Mouse (Mus musculus) CH12.LX (cell line): ENCODE measurements at regions not wholly inside any gene's neighbourhood (a gene's known extent, or its start where the extent isn't known, plus 50 kb on each side); places are given as distances from the start of the nearest gene placed in this dataset.

Experiments used
- BHLHE40 ChIP-seq: IDR thresholded peaks from 2 replicates; pipeline ENCODE4 v1.6.1; 2011; ENCODE audit warnings: mild to moderate bottlenecking, low read depth, low read length, improper control_type of control experiment
- CTCF ChIP-seq, 2 experiments: IDR thresholded peaks in 1 of 2; conservative IDR thresholded peaks in 1 of 2; 2 replicates each; pipeline ENCODE4 v1.5.1; 2011 to 2012; ENCODE audit warnings: low read depth in 2 of 2, low read length in 2 of 2, improper control_type of control experiment in 1 of 2, inconsistent platforms in 1 of 2, mild to moderate bottlenecking in 1 of 2, moderate library complexity in 1 of 2
- ELF1 ChIP-seq: IDR thresholded peaks from 2 replicates; pipeline ENCODE4 v1.6.1; 2014; ENCODE audit warnings: low read depth, mild to moderate bottlenecking, inconsistent platforms, low read length, improper control_type of control experiment
- EP300 ChIP-seq: IDR thresholded peaks from 2 replicates; pipeline ENCODE4 v1.6.1; 2011; ENCODE audit warnings: low read length, improper control_type of control experiment
- MXI1 ChIP-seq: IDR thresholded peaks from 2 replicates; pipeline ENCODE4 v1.6.1; 2011; ENCODE audit warnings: mild to moderate bottlenecking, low read depth, low read length, improper control_type of control experiment
- POLR2A ChIP-seq: IDR thresholded peaks from 2 replicates; pipeline ENCODE4 v1.6.1; 2011; ENCODE audit warnings: low read depth, mild to moderate bottlenecking, improper control_type of control experiment, low read length
- POLR2AphosphoS2 ChIP-seq: IDR thresholded peaks from 2 replicates; pipeline ENCODE4 v1.6.1; 2011; ENCODE audit warnings: low read depth, low read length, improper control_type of control experiment
- RAD21 ChIP-seq: IDR thresholded peaks from 2 replicates; pipeline ENCODE4 v1.6.1; 2011; ENCODE audit warnings: low read depth, mild to moderate bottlenecking, low read length, improper control_type of control experiment, moderate library complexity
- USF1 ChIP-seq: IDR thresholded peaks from 2 replicates; pipeline ENCODE4 v1.6.1; 2014; ENCODE audit warnings: low read depth, mild to moderate bottlenecking, inconsistent platforms, low read length, improper control_type of control experiment
- USF2 ChIP-seq: conservative IDR thresholded peaks from 2 replicates; pipeline ENCODE4 v1.6.1; 2011; ENCODE audit warnings: low read depth, low read length, improper control_type of control experiment
- ZC3H11A ChIP-seq: IDR thresholded peaks from 2 replicates; pipeline ENCODE4 v1.6.1; 2012; ENCODE audit warnings: low read depth, mild to moderate bottlenecking, inconsistent platforms, low read length, improper control_type of control experiment
- ZKSCAN1 ChIP-seq: IDR thresholded peaks from 2 replicates; pipeline ENCODE4 v1.6.1; 2012; ENCODE audit warnings: low read depth, inconsistent platforms, low read length, improper control_type of control experiment, borderline replicate concordance
- ZMIZ1 ChIP-seq: IDR thresholded peaks from 2 replicates; pipeline ENCODE4 v1.6.1; 2012; ENCODE audit warnings: low read depth, mild to moderate bottlenecking, inconsistent platforms, low read length, improper control_type of control experiment

GRCm38 (mm10) chr10:96800801-96801200 lies 184.0 kb downstream of the Btg1 start:
- no peak for TF ChIP-seq ELF1
- TF ChIP-seq POLR2A: no peak
- no peak for TF ChIP-seq CTCF (conservative IDR thresholded peaks at IDR 0.05 in 1 of 2, IDR thresholded peaks at IDR 0.05 in 1 of 2; ENCODE audit: low read depth in 2 of 2, low read length in 2 of 2)
- no peak for TF ChIP-seq POLR2AphosphoS2
- no peak for TF ChIP-seq ZKSCAN1
- TF ChIP-seq EP300: no peak
- no peak for TF ChIP-seq ZMIZ1
- no peak for TF ChIP-seq RAD21
- no peak for TF ChIP-seq ZC3H11A
- TF ChIP-seq BHLHE40: no peak
- no peak for TF ChIP-seq USF2
- no peak for TF ChIP-seq MXI1
- no peak for TF ChIP-seq USF1
